Mouse (Mus musculus): ENCODE measurements at regions not wholly inside any gene's neighbourhood (a gene's known extent, or its start where the extent isn't known, plus 50 kb on each side); places are given as distances from the start of the nearest gene placed in this dataset.

DNA sequence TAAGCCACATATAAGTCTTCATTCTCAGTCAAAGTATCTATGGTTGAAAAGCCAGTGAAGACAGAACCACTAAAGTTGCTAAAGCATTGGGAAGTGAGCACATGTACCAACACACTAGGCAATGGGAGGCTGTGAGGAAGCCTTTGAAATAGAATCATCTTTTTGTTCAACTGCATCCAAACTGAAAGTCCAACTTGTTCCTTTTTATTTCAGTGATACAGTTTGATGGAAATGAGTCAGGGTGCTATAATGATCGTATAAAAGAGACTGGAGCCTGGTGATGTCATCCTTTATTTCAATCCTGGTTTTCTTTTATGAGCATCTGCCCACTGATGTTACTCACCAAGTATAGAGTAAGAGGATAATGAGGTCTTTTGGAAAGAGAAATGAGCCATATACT, 1198.9 kb upstream of the Cited2 start:
- H3K4me2 ChIP-seq, result no peak overlapping the region
- WGBS, result 94% methylated on average over 1 of the region's 1 CpGs
- no peaks in the 10 kb centered on the region for H3K4me1 ChIP-seq (replicated peaks)
- H3K27me3 ChIP-seq, result no peaks in the 10 kb centered on the region
- no peaks in the 10 kb centered on the region for H3K9me3 ChIP-seq
- H3K36me3 ChIP-seq, result no peaks in the 10 kb centered on the region
- H3K9ac ChIP-seq (replicated peaks), result no peak overlapping the region
- H3K27ac ChIP-seq, result no peak overlapping the region
- no peak for ATAC-seq (ENCODE audit: insufficient number of reproducible peaks, insufficient read depth, low FRiP score, low TSS enrichment, low read depth)
- no peak overlapping the region for H3K4me3 ChIP-seq (replicated peaks)

DNA sequence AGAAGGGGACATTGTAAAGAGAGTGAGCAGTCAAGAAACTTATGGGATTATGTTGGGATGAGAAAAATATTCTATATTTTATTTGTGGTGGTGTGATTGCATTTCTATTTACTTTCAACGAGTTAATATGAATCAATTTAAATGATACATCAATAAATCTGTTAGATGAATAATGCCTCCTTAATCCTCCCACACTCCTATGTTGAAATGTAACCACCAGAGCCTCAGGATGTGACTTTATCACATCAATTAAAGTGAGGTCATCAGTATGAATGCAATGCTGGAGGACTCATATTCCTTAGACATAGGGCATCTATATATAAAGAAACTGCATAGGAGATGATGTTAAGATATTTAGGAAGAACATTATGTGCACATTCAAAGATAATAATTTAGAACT, 1195.3 kb upstream of the Cited2 start:
- no peaks in the 10 kb centered on the region for H3K9me3 ChIP-seq
- ATAC-seq (ENCODE audit: insufficient number of reproducible peaks, insufficient read depth, low FRiP score, low TSS enrichment, low read depth), result no peak
- no peak overlapping the region for H3K4me2 ChIP-seq
- WGBS, result 69% methylated on average over 1 of the region's 1 CpGs
- no peaks in the 10 kb centered on the region for H3K4me1 ChIP-seq (replicated peaks)
- no peaks in the 10 kb centered on the region for H3K27me3 ChIP-seq
- H3K36me3 ChIP-seq, result no peaks in the 10 kb centered on the region
- no peak overlapping the region for H3K27ac ChIP-seq
- no peak overlapping the region for H3K9ac ChIP-seq (replicated peaks)
- H3K4me3 ChIP-seq (replicated peaks), result no peak overlapping the region

DNA sequence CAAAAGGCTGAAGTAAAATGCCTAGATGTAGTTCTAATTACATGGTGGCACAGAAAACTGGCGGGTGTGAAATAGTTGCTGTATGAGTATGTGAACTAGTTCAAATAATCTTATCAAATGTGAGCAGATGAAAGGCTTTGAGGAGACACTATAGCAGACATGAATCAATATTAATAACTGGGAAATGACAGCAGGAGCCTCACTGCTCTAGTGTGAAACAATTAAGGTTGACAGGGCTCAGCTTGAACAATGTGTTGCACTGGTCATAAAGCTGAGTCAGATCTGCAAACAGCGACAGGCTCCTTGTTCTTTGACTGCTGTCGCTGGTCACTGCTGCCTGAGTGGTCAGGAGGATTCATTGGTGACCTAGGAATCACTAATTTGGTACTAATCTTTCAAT, 1185.4 kb upstream of the Cited2 start:
- Histone ChIP-seq H3K27me3 (no peaks in the 10 kb centered on the region), H3K4me1 (replicated peaks) (no peaks in the 10 kb centered on the region), H3K36me3 (no peaks in the 10 kb centered on the region), H3K27ac (no peak overlapping the region), H3K4me3 (replicated peaks) (no peak overlapping the region), H3K4me2 (no peak overlapping the region), H3K9me3 (no peaks in the 10 kb centered on the region), H3K9ac (replicated peaks) (no peak overlapping the region)
- 59% methylated on average over 3 of the region's 3 CpGs for WGBS
- ATAC-seq (ENCODE audit: insufficient number of reproducible peaks, insufficient read depth, low FRiP score, low TSS enrichment, low read depth), result no peak

DNA sequence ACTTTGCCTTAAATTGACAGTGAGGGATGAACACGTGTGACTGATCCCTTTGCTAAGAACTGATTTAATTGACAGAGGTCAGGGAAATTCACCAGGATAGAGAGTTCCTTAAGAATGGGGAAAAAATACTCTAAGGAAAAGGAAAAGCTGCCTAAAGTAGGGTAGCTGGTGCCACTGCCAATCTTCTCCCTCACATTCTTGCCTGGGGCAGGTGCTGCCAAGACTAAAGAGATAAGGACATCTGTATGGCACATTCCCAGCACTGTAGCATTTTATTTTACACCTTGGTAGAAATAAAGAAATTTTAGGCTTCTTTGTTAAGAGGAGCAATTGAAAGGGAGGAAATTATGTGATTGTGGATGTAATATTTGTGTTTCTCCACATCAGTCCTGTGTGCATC, 1184.6 kb upstream of the Cited2 start:
- H3K27me3 ChIP-seq, result no peaks in the 10 kb centered on the region
- 57% methylated on average over 1 of the region's 1 CpGs for WGBS
- no peak for ATAC-seq (ENCODE audit: insufficient number of reproducible peaks, insufficient read depth, low FRiP score, low TSS enrichment, low read depth)
- no peak overlapping the region for H3K27ac ChIP-seq
- no peak overlapping the region for H3K4me3 ChIP-seq (replicated peaks)
- H3K4me1 ChIP-seq (replicated peaks), result no peaks in the 10 kb centered on the region
- no peak overlapping the region for H3K4me2 ChIP-seq
- no peaks in the 10 kb centered on the region for H3K36me3 ChIP-seq
- no peak overlapping the region for H3K9ac ChIP-seq (replicated peaks)
- H3K9me3 ChIP-seq, result no peaks in the 10 kb centered on the region

DNA sequence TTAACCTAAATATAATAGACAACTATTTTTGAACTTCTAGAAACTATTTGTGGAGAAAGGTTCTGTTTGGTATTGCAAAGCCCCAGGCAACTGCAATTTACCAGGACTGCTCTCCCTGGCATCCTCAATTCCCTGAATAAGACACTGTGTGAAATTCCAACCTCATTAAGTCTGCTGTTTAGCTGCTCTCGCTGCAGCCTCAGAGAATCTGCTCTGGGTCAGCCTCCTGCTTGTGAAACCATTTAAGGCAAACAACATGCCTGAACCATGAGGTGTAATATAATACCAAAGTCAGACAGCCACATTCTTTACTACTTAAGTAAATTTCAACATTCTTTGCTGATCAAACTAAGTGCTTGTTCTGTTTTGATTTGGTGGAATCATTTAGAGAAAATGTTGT, 1177.6 kb upstream of the Cited2 start:
- no peak for ATAC-seq (ENCODE audit: insufficient number of reproducible peaks, insufficient read depth, low FRiP score, low TSS enrichment, low read depth)
- 0% methylated on average over 1 of the region's 1 CpGs for WGBS
- Histone ChIP-seq H3K9me3 (no peaks in the 10 kb centered on the region), H3K4me1 (replicated peaks) (peaks cover 10% of the 10 kb centered on the region; the same call in 1 of the 2 replicates), H3K27ac (peak overlapping the region; percentile 41; the same call in 1 of the 2 replicates), H3K36me3 (no peaks in the 10 kb centered on the region), H3K4me3 (replicated peaks) (no peak overlapping the region), H3K4me2 (no peak overlapping the region), H3K27me3 (no peaks in the 10 kb centered on the region), H3K9ac (replicated peaks) (no peak overlapping the region)

DNA sequence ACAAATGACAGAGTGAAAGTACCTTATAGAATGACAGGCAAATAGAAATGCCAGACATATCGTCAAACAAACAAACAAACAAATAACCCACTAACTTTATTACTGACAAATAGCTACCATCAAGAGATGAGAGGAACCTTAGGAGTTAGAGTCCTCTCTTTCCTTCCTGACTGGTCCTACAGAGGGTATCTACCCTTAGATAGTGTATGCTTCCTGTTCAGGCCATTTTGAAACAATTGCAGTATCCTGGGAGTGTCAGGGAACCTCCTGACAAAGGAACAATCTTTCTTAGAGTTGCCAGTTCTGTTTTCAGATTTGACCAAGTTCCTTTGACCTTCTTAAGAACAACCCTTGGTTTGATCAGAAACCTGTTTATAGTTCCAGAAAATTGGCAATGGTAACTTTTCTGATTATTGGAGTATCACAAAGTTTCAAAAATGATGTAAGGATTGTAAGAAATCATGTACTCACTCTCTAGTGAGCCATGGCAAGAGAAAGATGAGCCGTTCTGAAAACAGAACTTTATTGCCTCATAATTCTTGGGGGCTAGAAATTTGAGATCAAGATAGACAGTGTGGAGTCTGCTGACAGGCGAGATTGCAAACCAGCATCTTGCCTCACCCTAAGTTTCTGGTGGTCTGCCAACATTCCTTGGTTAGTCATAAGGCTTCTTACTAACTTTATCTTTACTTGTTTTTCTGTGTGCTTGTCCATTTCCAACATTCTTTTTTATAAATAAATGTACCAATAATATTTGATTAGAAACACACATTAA, 1170.0 kb upstream of the Cited2 start:
- Histone ChIP-seq H3K4me2 (no peak overlapping the region), H3K36me3 (no peaks in the 10 kb centered on the region), H3K4me1 (replicated peaks) (no peaks in the 10 kb centered on the region), H3K9me3 (no peaks in the 10 kb centered on the region), H3K9ac (replicated peaks) (no peak overlapping the region), H3K27ac (no peak overlapping the region), H3K4me3 (replicated peaks) (no peak overlapping the region), H3K27me3 (no peaks in the 10 kb centered on the region)
- no peak for ATAC-seq (ENCODE audit: insufficient number of reproducible peaks, insufficient read depth, low FRiP score, low TSS enrichment, low read depth)
- 58% methylated on average over 3 of the region's 3 CpGs for WGBS

DNA sequence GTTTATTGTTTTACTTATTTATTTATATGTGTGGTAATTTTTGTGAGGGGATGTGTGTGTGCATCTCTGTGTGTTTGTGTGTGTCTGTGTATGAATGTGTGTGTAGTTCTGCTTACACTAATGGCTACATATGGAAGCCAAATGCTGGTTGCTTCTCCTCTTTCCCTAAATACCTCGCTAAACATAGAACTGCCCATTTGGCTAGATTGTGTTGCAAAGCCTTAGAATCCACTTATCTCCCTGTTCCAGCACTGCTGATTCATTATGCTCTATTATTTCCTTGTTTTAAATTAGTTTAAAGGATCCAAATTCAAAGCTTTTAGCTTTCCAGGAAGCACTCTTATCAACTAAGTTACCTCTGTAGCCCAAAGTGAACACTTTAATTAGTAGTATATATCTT, 1148.5 kb upstream of the Cited2 start:
- no peak for ATAC-seq (ENCODE audit: insufficient number of reproducible peaks, insufficient read depth, low FRiP score, low TSS enrichment, low read depth)
- WGBS, result 56% methylated on average over 1 of the region's 1 CpGs
- H3K4me3 ChIP-seq (replicated peaks), result no peak overlapping the region

DNA sequence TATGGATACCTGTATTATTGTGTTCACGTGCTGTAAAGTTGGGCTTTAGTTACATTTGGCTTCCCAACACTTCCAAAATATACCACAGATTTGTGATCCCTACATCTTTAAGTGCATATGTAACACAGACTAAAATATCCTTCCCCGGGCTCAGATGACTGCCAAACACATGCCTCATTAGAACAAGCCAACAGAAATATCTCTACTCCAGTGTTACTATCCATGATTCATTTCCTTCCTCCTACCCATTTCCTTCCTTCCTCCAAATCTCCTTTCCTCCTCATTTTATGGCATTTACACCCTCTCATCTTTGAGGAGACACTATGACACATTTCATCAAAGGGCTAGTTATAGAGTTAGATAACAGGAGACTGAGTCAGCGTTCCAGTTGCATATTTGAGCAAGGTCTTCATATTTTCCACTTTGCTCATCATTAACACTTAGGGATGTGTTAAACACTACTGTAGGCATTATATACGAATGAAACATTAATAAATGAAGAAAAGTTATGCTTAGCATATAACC, 1144.4 kb upstream of the Cited2 start:
- WGBS, result 88% methylated on average over 4 of the region's 4 CpGs
- Histone ChIP-seq H3K9me3 (no peaks in the 10 kb centered on the region), H3K4me2 (no peak overlapping the region), H3K9ac (replicated peaks) (no peak overlapping the region), H3K27ac (no peak overlapping the region), H3K4me3 (replicated peaks) (no peak overlapping the region), H3K27me3 (no peaks in the 10 kb centered on the region), H3K36me3 (no peaks in the 10 kb centered on the region), H3K4me1 (replicated peaks) (no peaks in the 10 kb centered on the region)
- ATAC-seq (ENCODE audit: insufficient number of reproducible peaks, insufficient read depth, low FRiP score, low TSS enrichment, low read depth), result no peak

More for the DNA sequence above, 1148.5 kb upstream of the Cited2 start:
- Histone ChIP-seq H3K4me1 (replicated peaks) (no peaks in the 10 kb centered on the region), H3K9ac (replicated peaks) (no peak overlapping the region), H3K36me3 (no peaks in the 10 kb centered on the region), H3K4me2 (no peak overlapping the region), H3K27me3 (no peaks in the 10 kb centered on the region), H3K27ac (no peak overlapping the region), H3K9me3 (no peaks in the 10 kb centered on the region)

DNA sequence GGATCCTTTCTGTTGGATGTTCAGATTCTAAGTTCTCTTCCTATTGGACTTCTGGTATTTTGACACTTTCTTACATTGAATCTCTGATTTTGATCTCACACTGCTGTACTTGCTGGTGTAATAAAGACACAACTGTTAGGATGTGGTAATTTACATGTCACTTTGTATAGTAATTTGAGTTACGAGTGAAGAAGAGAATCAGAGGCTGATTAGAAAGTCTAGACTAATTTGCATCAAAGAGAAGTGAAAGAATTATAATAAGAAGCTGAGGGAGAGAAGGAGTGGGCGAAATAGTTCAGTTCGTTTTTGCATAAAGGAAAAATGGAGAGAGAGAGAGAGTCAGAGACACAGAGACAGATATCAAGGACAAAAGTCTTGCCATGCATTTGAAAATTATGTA, 1142.8 kb upstream of the Cited2 start:
- no peaks in the 10 kb centered on the region for H3K27me3 ChIP-seq
- H3K27ac ChIP-seq, result no peak overlapping the region
- no peak for ATAC-seq (ENCODE audit: insufficient number of reproducible peaks, insufficient read depth, low FRiP score, low TSS enrichment, low read depth)
- no peak overlapping the region for H3K9ac ChIP-seq (replicated peaks)
- no peaks in the 10 kb centered on the region for H3K9me3 ChIP-seq
- H3K4me3 ChIP-seq (replicated peaks), result no peak overlapping the region
- H3K36me3 ChIP-seq, result no peaks in the 10 kb centered on the region
- no peak overlapping the region for H3K4me2 ChIP-seq
- 80% methylated on average over 3 of the region's 3 CpGs for WGBS
- H3K4me1 ChIP-seq (replicated peaks), result no peaks in the 10 kb centered on the region

DNA sequence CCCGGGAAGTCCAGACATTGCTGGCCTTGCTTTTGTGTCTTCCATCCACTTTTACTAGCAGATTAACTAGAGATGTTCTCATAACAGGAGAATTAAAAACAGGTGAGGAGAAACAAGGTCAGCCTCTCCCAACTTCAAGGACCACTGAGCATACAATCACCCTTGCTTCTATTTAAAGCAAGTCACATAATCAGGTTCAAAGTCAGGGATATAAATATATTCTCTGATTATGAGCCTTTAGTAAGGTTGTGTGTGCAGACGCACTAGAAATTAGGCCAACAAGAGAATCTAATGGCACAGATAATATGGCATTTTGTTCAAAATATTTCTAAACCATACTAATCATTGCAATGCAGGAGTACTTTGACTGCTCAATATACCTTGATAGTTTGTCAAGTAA, 1134.2 kb upstream of the Cited2 start:
- Histone ChIP-seq H3K36me3 (no peaks in the 10 kb centered on the region), H3K27ac (no peak overlapping the region), H3K4me3 (replicated peaks) (no peak overlapping the region), H3K27me3 (no peaks in the 10 kb centered on the region), H3K9ac (replicated peaks) (no peak overlapping the region), H3K4me2 (no peak overlapping the region), H3K9me3 (no peaks in the 10 kb centered on the region), H3K4me1 (replicated peaks) (no peaks in the 10 kb centered on the region)
- 62% methylated on average over 2 of the region's 2 CpGs for WGBS
- no peak for ATAC-seq (ENCODE audit: insufficient number of reproducible peaks, insufficient read depth, low FRiP score, low TSS enrichment, low read depth)

DNA sequence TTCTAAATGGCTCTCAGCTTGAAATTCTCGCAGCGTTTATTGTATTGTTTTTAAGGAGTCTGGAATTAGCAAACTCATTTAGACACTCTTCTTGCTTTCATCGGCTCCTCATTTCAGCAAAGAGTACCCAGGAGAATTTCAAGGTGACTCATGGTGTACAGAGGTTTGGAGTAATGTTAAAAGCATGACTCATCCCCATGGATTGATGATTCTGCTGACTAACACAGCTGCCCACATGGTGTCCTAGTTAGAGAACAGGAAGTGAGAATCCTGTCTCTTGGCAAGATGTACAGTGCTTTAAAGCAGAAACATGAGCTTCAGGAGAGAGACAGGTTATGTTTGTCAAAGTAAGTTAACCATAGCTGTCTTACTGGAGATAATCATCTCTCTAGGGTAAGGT, 1133.6 kb upstream of the Cited2 start:
- no peak for ATAC-seq (ENCODE audit: insufficient number of reproducible peaks, insufficient read depth, low FRiP score, low TSS enrichment, low read depth)
- Histone ChIP-seq H3K4me1 (replicated peaks) (no peaks in the 10 kb centered on the region), H3K4me2 (no peak overlapping the region), H3K4me3 (replicated peaks) (no peak overlapping the region), H3K27me3 (no peaks in the 10 kb centered on the region), H3K9me3 (no peaks in the 10 kb centered on the region), H3K27ac (no peak overlapping the region), H3K9ac (replicated peaks) (no peak overlapping the region), H3K36me3 (no peaks in the 10 kb centered on the region)
- WGBS, result 81% methylated on average over 3 of the region's 3 CpGs

DNA sequence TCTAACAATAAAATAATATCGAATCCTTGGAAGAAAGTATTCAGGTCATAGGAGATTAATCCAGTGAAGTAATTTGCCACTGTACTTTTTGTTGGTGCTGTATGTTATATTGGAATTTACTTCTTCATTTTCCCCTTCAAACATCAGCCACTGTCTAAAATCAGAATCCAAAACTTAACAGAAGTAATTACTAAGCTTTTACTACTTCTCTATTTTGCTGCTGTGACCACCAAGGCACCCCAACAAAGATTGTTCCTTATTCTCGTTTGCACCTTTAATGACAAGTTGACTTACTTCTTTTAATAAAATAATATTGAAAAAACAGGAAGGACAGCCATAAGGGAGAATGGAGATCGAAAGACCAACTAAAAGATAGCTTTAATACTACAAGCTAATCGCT, 1130.1 kb upstream of the Cited2 start:
- no peaks in the 10 kb centered on the region for H3K4me1 ChIP-seq (replicated peaks)
- H3K4me3 ChIP-seq (replicated peaks), result no peak overlapping the region
- H3K27me3 ChIP-seq, result no peaks in the 10 kb centered on the region
- no peaks in the 10 kb centered on the region for H3K9me3 ChIP-seq
- WGBS, result 87% methylated on average over 4 of the region's 4 CpGs
- no peak overlapping the region for H3K27ac ChIP-seq
- no peak overlapping the region for H3K9ac ChIP-seq (replicated peaks)
- no peak for ATAC-seq (ENCODE audit: insufficient number of reproducible peaks, insufficient read depth, low FRiP score, low TSS enrichment, low read depth)
- H3K4me2 ChIP-seq, result no peak overlapping the region
- no peaks in the 10 kb centered on the region for H3K36me3 ChIP-seq

Measured in limb, embryonic 12.5 days (tissue).